Comparison of ENCODE assay signal across 24 mouse cellular contexts in genomic region chr3:75891581-75891980, GRCm38 (mm10).
DNase-seq lines count a peak whose midpoint lies in the region; ATAC-seq lines count a peak whose summit lies in the region.
"Had no signal": no experiment of that assay in that cellular context is flagged by ENCODE, and none has a peak within 500 bp of the region (broad histone marks: within the 10 kb centered on the region; RNA-seq: fewer than 3 reads in every experiment).

No protein-coding gene starts in this region.

- peak; percentile 73 for DNase-seq in adrenal gland, adult 2 months
- no peak for DNase-seq in adrenal gland, adult 18-20 months (ENCODE audit: low spot score in 2 of 2)
- DNase-seq in NIH3T3 (ENCODE audit: low read depth) = peak; percentile 32
- peak; percentile 57 for DNase-seq in adrenal gland, postnatal 14 days
- no peak for DNase-seq in layer of hippocampus, adult 8-10 months (ENCODE audit: low spot score in 2 of 2)
- no peak for DNase-seq in embryo, embryonic 10.5 days (ENCODE audit: low spot score)
- DNase-seq: B cell, adult 2 months; cerebellum, adult 2 months; cerebellum, postnatal 14 days; gastrocnemius, adult 2 months; gastrocnemius, postnatal 25 days; kidney, adult 2 months had no signal

- no peaks in the 10 kb centered on the region for H3K4me1 ChIP-seq in forebrain, embryonic 15.5 days
- H3K4me1 ChIP-seq: embryonic facial prominence, embryonic 15.5 days; forebrain, embryonic 10.5 days; heart, embryonic 12.5 days; hindbrain, embryonic 10.5 days; hindbrain, embryonic 15.5 days; kidney, embryonic 15.5 days had no signal

- H3K4me2 ChIP-seq in forebrain, embryonic 15.5 days (replicated peaks) = no peak overlapping the region
- H3K4me2 ChIP-seq: embryonic facial prominence, embryonic 15.5 days; heart, embryonic 12.5 days; hindbrain, embryonic 15.5 days; kidney, embryonic 15.5 days had no signal

- peaks cover 13% of the 10 kb centered on the region for H3K36me3 ChIP-seq in forebrain, embryonic 15.5 days

- no peak for ATAC-seq in forebrain, embryonic 15.5 days (replicated peaks)
- ATAC-seq: activated CD4-positive, CD25-positive, alpha-beta regulatory T cell, adult 4 months; CD4-positive, CD25-positive, alpha-beta regulatory T cell, adult 4 months; forebrain, embryonic 16.5 days; intestine, embryonic 16.5 days had no signal

- H3K9me3 ChIP-seq in forebrain, embryonic 15.5 days = no peaks in the 10 kb centered on the region
- H3K9me3 ChIP-seq: embryonic facial prominence, embryonic 15.5 days; forebrain, embryonic 10.5 days; heart, embryonic 12.5 days; hindbrain, embryonic 10.5 days; hindbrain, embryonic 15.5 days; kidney, embryonic 15.5 days had no signal

- H3K27me3 ChIP-seq in forebrain, embryonic 15.5 days = no peaks in the 10 kb centered on the region
- H3K27me3 ChIP-seq: embryonic facial prominence, embryonic 15.5 days; heart, embryonic 12.5 days; hindbrain, embryonic 15.5 days; kidney, embryonic 15.5 days had no signal

- H3K9ac ChIP-seq in forebrain, embryonic 15.5 days (replicated peaks) = no peak overlapping the region
- H3K9ac ChIP-seq: embryonic facial prominence, embryonic 15.5 days; heart, embryonic 12.5 days; hindbrain, embryonic 15.5 days; kidney, embryonic 15.5 days had no signal

- 90% methylated on average over 3 of the region's 3 CpGs for whole genome bisulfite sequencing in forebrain, embryonic 15.5 days

- H3K27ac ChIP-seq in forebrain, embryonic 15.5 days (replicated peaks) = no peak overlapping the region
- H3K27ac ChIP-seq: embryonic facial prominence, embryonic 15.5 days; forebrain, embryonic 10.5 days; gastrocnemius, adult 2 months; hindbrain, embryonic 10.5 days; hindbrain, embryonic 15.5 days; kidney, embryonic 15.5 days had no signal

- no peak overlapping the region for H3K4me3 ChIP-seq in forebrain, embryonic 15.5 days
- H3K4me3 ChIP-seq: embryonic facial prominence, embryonic 15.5 days; erythroblast, embryonic 14.5 days; forebrain, embryonic 10.5 days; gastrocnemius, adult 2 months; heart, embryonic 12.5 days; hindbrain, embryonic 10.5 days; hindbrain, embryonic 15.5 days; kidney, embryonic 15.5 days had no signal

Comparison
In these comparisons a context has a peak if more than half of its experiments do, and no peak if none do; other contexts are left out.
1. DNase-seq: peak in adrenal gland, adult 2 months (single experiment), NIH3T3 (single experiment) and adrenal gland, postnatal 14 days (single experiment); none in adrenal gland, adult 18-20 months (0 of 2), layer of hippocampus, adult 8-10 months (0 of 2) and embryo, embryonic 10.5 days (single experiment).